Mouse (Mus musculus) liver, postnatal 0 days (tissue): ENCODE measurements at regions not wholly inside any gene's neighbourhood (a gene's known extent, or its start where the extent isn't known, plus 50 kb on each side); places are given as distances from the start of the nearest gene placed in this dataset.

Experiments
- ATAC-seq: fragments of 200-750 bp; cut with Nextera tagmentation; 2 replicates; pipeline ENCODE4 v1.8.0; 2017; ENCODE audit warnings: mild to moderate bottlenecking, moderate library complexity
- DNase-seq: peaks from one replicate; pipeline ENCODE4 v3.0.0-alpha.2; 2016
- H3K27ac ChIP-seq: fragments of 300-500 bp; sonication (generic); 2 replicates; pipeline ENCODE4 v1.5.1; 2014; ENCODE audit warnings: antibody characterized with exemption, moderate library complexity, mild to moderate bottlenecking, low read depth
- H3K27me3 ChIP-seq: fragments of 300-500 bp; sonication (generic); 2 replicates; pipeline ENCODE4 v1.6.1; 2014; ENCODE audit warnings: low read length, control low read depth, mixed read lengths; ENCODE audit not compliant: insufficient read depth
- H3K36me3 ChIP-seq: fragments of 300-500 bp; sonication (generic); replicated peaks from 2 replicates; pipeline ENCODE4 v1.6.1; 2014; ENCODE audit warnings: mild to moderate bottlenecking, control low read depth, low read length, moderate library complexity, mixed read lengths; ENCODE audit not compliant: insufficient read depth
- H3K4me1 ChIP-seq: fragments of 300-500 bp; sonication (generic); 2 replicates; pipeline ENCODE4 v1.6.1; 2014; ENCODE audit warnings: antibody characterized with exemption, mild to moderate bottlenecking, control low read depth; ENCODE audit not compliant: insufficient read depth
- H3K4me2 ChIP-seq: fragments of 300-500 bp; sonication (generic); 2 replicates; pipeline ENCODE4 v1.6.1; 2014; ENCODE audit warnings: low read depth, mild to moderate bottlenecking, low read length, moderate library complexity, mixed read lengths
- H3K4me3 ChIP-seq: fragments of 300-500 bp; sonication (generic); 2 replicates; pipeline ENCODE4 v1.5.1; 2014; ENCODE audit warnings: low read depth, low read length
- H3K9ac ChIP-seq: fragments of 300-500 bp; sonication (generic); replicated peaks from 2 replicates; pipeline ENCODE4 v1.6.1; 2014; ENCODE audit warnings: mild to moderate bottlenecking, moderate library complexity
- H3K9me3 ChIP-seq: fragments of 300-500 bp; sonication (generic); 2 replicates; pipeline ENCODE4 v1.6.1; 2016; ENCODE audit warnings: mild to moderate bottlenecking, control low read depth, low read length, mixed read lengths
- CTCF ChIP-seq: sonication (generic); IDR thresholded peaks from 2 replicates; pipeline ENCODE4 v1.5.1; 2016; ENCODE audit warnings: antibody characterized with exemption, low read depth
- EP300 ChIP-seq: IDR thresholded peaks from 2 replicates; pipeline ENCODE4 v1.6.1; 2016; ENCODE audit warnings: antibody characterized with exemption, low read depth, mild to moderate bottlenecking
- WGBS: fragments of 180-500 bp; shearing (Covaris S2); extraction: QIAGEN DNeasy Blood & Tissue Kit; methylation state at CpG from one replicate; pipeline ENCODE4 v1.1.7; 2014; ENCODE audit not compliant: insufficient replicate concordance; 5-methylcytosine and 5-hydroxymethylcytosine counted together

DNA sequence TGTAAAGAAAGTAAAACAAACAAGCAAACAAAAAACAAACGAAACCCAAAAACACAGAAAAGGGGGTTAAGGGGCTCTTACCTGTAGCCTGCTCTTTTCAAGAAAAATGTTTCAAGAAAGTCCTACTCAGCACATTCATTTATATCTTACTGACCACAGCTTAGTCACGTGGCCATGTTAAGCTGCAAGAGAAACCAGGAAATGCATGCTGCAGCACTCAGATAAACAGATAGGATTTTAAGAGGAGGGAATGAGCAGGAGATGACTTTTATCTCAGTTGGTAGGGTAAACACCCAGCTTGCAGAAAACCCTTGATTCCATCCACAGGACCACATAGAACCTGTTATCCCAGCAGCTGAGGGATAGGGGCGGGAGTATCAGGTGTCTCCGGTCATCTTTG, 62.9 kb upstream of the Sfmbt2 start:
- ATAC-seq (0 out of 2 replicates have a peak, but pooled peaks have one; percentile 23), DNase-seq (no peak)
- Histone ChIP-seq H3K9me3 (no peaks in the 10 kb centered on the region), H3K27ac (no peak overlapping the region), H3K9ac (no peak overlapping the region), H3K36me3 (no peaks in the 10 kb centered on the region), H3K4me1 (no peaks in the 10 kb centered on the region), H3K27me3 (no peaks in the 10 kb centered on the region), H3K4me3 (no peak overlapping the region), H3K4me2 (no peak overlapping the region)
- 46% methylated on average over 4 of the region's 4 CpGs for WGBS
- TF ChIP-seq EP300 (peak; percentile 44; the same call in 1 of the 2 replicates), CTCF (no peak)

DNA sequence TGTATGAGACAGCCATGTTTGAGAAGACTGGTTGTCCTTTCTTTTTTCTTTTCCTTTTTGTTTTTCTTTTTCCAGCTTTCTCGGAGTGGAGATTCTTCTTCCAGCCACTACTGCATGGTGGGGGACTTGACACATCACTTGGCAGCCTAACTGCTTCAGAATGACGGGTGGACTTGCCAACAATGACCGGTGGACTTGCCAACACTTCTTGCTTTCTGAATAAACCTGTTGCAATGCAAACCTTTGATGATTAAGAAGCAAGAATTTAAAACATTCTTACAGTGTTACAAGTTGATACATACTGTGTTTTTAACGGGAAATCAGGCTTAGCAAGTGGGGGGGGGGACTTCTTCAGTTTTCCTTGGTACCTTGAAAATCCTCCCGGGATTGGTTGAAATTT, 60.7 kb upstream of the Sfmbt2 start:
- DNase-seq (no peak), ATAC-seq (no peak)
- no peaks in the 10 kb centered on the region for H3K27me3 ChIP-seq
- no peak overlapping the region for H3K27ac ChIP-seq
- TF ChIP-seq EP300 (no peak), CTCF (no peak)
- no peaks in the 10 kb centered on the region for H3K36me3 ChIP-seq
- no peak overlapping the region for H3K4me3 ChIP-seq
- H3K4me2 ChIP-seq = no peak overlapping the region
- H3K9ac ChIP-seq = no peak overlapping the region
- WGBS = 76% methylated on average over 5 of the region's 5 CpGs
- H3K9me3 ChIP-seq = no peaks in the 10 kb centered on the region
- no peaks in the 10 kb centered on the region; the same call in 1 of the 2 replicates for H3K4me1 ChIP-seq

DNA sequence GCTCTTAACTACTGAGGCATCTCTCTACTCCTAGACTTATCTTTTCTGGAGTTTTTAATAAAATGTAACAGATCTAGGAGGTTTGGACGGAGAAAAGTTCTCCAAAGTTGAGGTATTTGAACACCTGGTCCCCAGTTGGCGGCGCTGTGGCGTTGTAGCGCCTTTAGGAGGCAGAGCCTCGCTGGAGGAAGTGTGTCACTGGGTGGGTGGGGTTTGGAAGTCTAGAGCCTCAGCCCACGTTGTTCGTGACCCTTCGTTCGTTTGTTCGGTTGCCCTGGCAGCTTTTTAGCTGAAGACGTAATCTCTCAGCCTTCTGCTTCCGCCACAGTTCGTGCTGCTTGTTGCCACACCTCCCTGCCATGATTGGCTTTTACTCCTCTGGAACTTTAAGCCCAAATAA, 58.6 kb upstream of the Sfmbt2 start:
- DNase-seq (peak; percentile 34), ATAC-seq (no peak)
- TF ChIP-seq CTCF (no peak), EP300 (no peak)
- Histone ChIP-seq H3K4me2 (no peak overlapping the region), H3K9ac (no peak overlapping the region), H3K27me3 (no peaks in the 10 kb centered on the region), H3K27ac (no peak overlapping the region), H3K9me3 (no peaks in the 10 kb centered on the region), H3K4me1 (no peaks in the 10 kb centered on the region; the same call in 1 of the 2 replicates), H3K36me3 (no peaks in the 10 kb centered on the region), H3K4me3 (no peak overlapping the region)
- 68% methylated on average over 14 of the region's 14 CpGs for WGBS

DNA sequence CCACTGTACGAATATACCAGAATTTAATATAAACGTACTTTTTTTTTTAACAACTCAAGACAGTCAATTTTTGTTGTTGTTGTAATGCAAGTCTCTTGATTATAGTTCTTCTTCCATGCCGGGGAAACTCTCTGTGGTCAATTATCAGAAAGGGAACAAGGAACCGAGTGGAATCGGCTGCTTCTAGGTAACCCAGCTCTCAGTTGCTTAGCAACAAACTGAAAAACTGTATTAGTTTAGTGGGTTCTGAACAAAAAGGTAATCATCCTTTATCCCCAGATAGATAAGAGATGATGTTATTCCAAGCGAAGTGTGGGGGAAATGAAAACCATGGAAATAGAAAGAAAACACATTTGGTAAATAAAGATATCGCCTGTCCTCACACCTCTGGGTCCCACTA, 57.9 kb upstream of the Sfmbt2 start:
- H3K27ac ChIP-seq = no peak overlapping the region
- H3K4me3 ChIP-seq = no peak overlapping the region
- no peak overlapping the region for H3K4me2 ChIP-seq
- DNase-seq = no peak
- no peaks in the 10 kb centered on the region for H3K36me3 ChIP-seq
- no peak for ATAC-seq
- TF ChIP-seq EP300 = no peak
- TF ChIP-seq CTCF = no peak
- H3K9ac ChIP-seq = no peak overlapping the region
- H3K4me1 ChIP-seq = no peaks in the 10 kb centered on the region; the same call in 1 of the 2 replicates
- H3K9me3 ChIP-seq = no peaks in the 10 kb centered on the region
- H3K27me3 ChIP-seq = no peaks in the 10 kb centered on the region
- WGBS = 73% methylated on average over 7 of the region's 7 CpGs

GRCm38 (mm10) chr2:10314251-10315243, 55.8 kb upstream of the Sfmbt2 start:
- 28% methylated on average over 14 of the region's 14 CpGs for WGBS
- peak; percentile 32 for DNase-seq
- H3K9me3 ChIP-seq = no peaks in the 10 kb centered on the region

GRCm38 (mm10) chr2:10316347-10316746, 54.0 kb upstream of the Sfmbt2 start:
- Histone ChIP-seq H3K27me3 (no peaks in the 10 kb centered on the region), H3K4me1 (no peaks in the 10 kb centered on the region; the same call in 1 of the 2 replicates), H3K27ac (no peak overlapping the region), H3K9me3 (no peaks in the 10 kb centered on the region), H3K36me3 (no peaks in the 10 kb centered on the region), H3K4me3 (no peak overlapping the region), H3K9ac (no peak overlapping the region), H3K4me2 (no peak overlapping the region)
- peak; percentile 54 for ATAC-seq
- WGBS = 66% methylated on average over 5 of the region's 5 CpGs
- no peak for TF ChIP-seq EP300
- no peak for TF ChIP-seq CTCF
- DNase-seq = no peak

More at GRCm38 (mm10) chr2:10314251-10315243, 55.8 kb upstream of the Sfmbt2 start:
- Histone ChIP-seq H3K27me3 (no peaks in the 10 kb centered on the region), H3K9ac (no peak overlapping the region), H3K36me3 (no peaks in the 10 kb centered on the region), H3K4me1 (no peaks in the 10 kb centered on the region; the same call in 1 of the 2 replicates), H3K27ac (no peak overlapping the region), H3K4me3 (no peak overlapping the region), H3K4me2 (0 out of 2 replicates have a peak overlapping the region, but pooled peaks have one; percentile 2)
- peak; percentile 75; the same call in 1 of the 2 replicates for ATAC-seq
- TF ChIP-seq CTCF (no peak), EP300 (no peak)
